Mouse (Mus musculus): ENCODE data around the gene Chst12. TPM values are rescaled to one million over a fixed set of nuclear protein-coding genes. Genes with fewer than 3 reads are reported as not detected.
"Not testable (repeated sequence)": the region's sequence is repeated elsewhere in the genome, so short reads cannot be mapped to it uniquely, and the experiment has no call there.

The Chst12 gene
- total RNA-seq (2014; rRNA removed) (0.27 and 0.28 TPM in 2 replicates), polyA plus RNA-seq (2012; rRNA removed) (1.1 and 1.4 TPM in 2 replicates)

DNA sequence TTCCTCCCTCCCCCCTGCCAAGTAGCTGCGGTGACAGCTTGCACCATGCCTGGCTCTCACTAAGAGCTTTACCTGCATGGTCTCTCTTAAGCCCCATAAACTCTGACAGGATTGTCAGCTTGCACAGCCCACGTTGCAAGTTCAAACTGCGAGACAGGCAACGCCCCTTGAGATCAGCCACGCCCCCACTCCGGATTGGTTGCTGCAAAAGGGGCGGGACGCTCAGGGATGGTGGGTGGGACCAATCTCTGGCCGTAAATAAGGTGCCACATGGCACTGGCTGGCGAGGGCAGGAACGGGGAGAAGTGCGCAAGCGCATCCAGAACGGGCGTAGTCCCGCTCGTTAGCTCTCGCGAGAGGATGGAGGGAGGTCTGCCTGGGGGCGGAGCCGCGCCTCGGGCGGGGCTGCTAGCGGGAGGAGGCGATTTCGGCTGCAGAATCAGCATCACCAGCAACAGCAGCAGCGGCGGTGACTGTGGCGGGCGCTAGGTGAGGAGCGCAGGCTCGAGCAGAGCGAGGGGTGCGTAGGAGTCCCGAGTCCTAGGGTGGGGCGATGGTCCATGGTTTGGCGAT lies at the start of gene Chst12:
Chst12 (plus strand) TSS at position 343 of the 573 bp plus-strand sequence.
- Histone ChIP-seq H3K9ac (ENCODE audit: low read depth, low read length) (peak within 1 kb of the TSS; percentile 50), H3K27ac (replicated peaks; ENCODE audit: insufficient read depth, low read depth, low read length) (no peak within 1 kb of the TSS), H3K36me3 (ENCODE audit: control insufficient read depth, insufficient read depth, low read length) (no peaks in the 10 kb centered on the region), H3K79me2 (ENCODE audit: control insufficient read depth, insufficient read depth, low read length) (no peaks in the 10 kb centered on the region), H3K4me3 (ENCODE audit: insufficient read depth, low read depth, low read length) (peak within 1 kb of the TSS; percentile 64), H3K4me1 (ENCODE audit: control insufficient read depth, insufficient read depth, low read length) (peaks cover 16% of the 10 kb centered on the region), H3K27me3 (ENCODE audit: control insufficient read depth, insufficient read depth, low read length) (no peaks in the 10 kb centered on the region)
- TF ChIP-seq CTCF (IDR thresholded peaks at IDR 0.05; ENCODE audit: low read depth, low read length), result no peak
- 0 out of 2 replicates have a peak, but pooled peaks have one; percentile 20 for TF ChIP-seq POLR2A (IDR thresholded peaks at IDR 0.05; ENCODE audit: extremely low read depth, insufficient read depth, low read length)
- peak; percentile 93 for DNase-seq (ENCODE audit: extremely low read depth, low read depth, low spot score)
- WGBS, result 1% methylated on average over 38 of the region's 38 CpGs

DNA sequence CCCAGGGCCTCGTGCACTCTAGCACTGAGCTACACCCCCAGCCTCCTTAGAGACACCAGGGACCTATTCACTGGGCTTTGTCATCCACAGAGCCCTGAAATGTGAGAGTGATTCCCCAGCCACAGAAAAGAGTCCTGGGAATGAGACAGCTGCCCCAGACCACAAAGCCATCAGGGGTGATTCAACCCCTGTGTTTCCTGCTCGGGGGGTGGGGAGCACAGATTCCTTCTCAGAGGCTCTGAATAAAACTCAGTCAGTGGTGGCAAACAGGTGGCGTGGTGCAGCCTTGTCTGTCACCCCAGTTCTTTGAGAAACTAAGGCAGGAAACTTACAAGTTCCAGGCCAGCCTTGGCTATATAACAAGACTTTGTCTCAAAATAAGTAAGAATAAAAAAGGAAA lies 43.9 kb upstream of the Chst12 start:
- Histone ChIP-seq H3K4me3 (ENCODE audit: insufficient read depth, low read depth, low read length) (no peak overlapping the region), H3K4me1 (ENCODE audit: control insufficient read depth, insufficient read depth, low read length) (no peaks in the 10 kb centered on the region), H3K36me3 (ENCODE audit: control insufficient read depth, insufficient read depth, low read length) (no peaks in the 10 kb centered on the region), H3K79me2 (ENCODE audit: control insufficient read depth, insufficient read depth, low read length) (no peaks in the 10 kb centered on the region), H3K27ac (replicated peaks; ENCODE audit: insufficient read depth, low read depth, low read length) (no peak overlapping the region), H3K9ac (ENCODE audit: low read depth, low read length) (no peak overlapping the region), H3K27me3 (ENCODE audit: control insufficient read depth, insufficient read depth, low read length) (no peaks in the 10 kb centered on the region)
- DNase-seq (ENCODE audit: extremely low read depth, low read depth, low spot score), result no peak
- WGBS, result 92% methylated on average over 3 of the region's 3 CpGs
- no peak for TF ChIP-seq CTCF (IDR thresholded peaks at IDR 0.05; ENCODE audit: low read depth, low read length)
- TF ChIP-seq POLR2A (IDR thresholded peaks at IDR 0.05; ENCODE audit: extremely low read depth, insufficient read depth, low read length), result no peak

DNA sequence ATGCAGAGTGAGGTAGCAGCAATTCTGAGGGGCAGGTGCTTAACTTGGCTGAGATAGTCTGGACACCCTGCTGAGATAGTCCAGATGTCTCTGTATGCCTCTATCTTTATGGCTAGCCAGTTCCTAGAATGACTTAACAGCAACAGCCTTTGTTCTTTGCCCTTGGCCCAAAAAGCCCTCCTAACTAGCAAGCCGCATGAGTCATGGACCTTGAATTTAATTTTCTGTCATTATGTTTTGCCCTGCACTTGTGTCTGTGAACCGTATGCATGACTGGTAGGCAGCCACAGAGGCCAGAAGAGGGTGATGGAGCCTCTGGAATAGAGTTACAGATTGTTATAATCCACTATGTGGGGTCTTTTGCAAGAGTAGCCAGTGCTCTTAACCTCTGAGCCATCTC lies 42.2 kb upstream of the Chst12 start:
- H3K36me3 ChIP-seq (ENCODE audit: control insufficient read depth, insufficient read depth, low read length); DNase-seq (ENCODE audit: extremely low read depth, low read depth, low spot score); H3K27me3 ChIP-seq (ENCODE audit: control insufficient read depth, insufficient read depth, low read length); H3K9ac ChIP-seq (ENCODE audit: low read depth, low read length); H3K4me1 ChIP-seq (ENCODE audit: control insufficient read depth, insufficient read depth, low read length); H3K79me2 ChIP-seq (ENCODE audit: control insufficient read depth, insufficient read depth, low read length); H3K27ac ChIP-seq (replicated peaks; ENCODE audit: insufficient read depth, low read depth, low read length); H3K4me3 ChIP-seq (ENCODE audit: insufficient read depth, low read depth, low read length): not testable (repeated sequence)
- WGBS, result 93% methylated on average over 2 of the region's 2 CpGs

DNA sequence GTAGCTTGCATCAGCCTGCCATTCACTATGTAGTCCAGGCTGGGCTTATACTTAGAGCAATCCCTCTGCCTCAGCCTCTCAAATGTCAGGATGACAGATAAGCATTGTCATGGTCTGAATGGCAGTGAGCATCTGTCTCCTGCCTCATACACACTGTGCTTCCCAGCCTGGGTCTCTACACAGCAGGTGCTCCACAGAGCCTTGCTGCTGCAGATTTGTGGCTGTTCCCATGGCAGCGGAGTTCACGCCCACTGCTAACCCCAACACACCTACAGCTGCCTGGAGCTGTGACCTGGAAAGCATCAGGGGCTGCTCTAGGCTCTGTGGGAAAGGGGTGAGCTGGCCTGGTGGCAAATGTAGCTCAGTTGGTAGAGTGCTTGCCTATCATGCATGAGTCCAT lies 40.4 kb upstream of the Chst12 start:
- no peak for DNase-seq (ENCODE audit: extremely low read depth, low read depth, low spot score)
- Histone ChIP-seq H3K27ac (replicated peaks; ENCODE audit: insufficient read depth, low read depth, low read length) (no peak overlapping the region), H3K36me3 (ENCODE audit: control insufficient read depth, insufficient read depth, low read length) (no peaks in the 10 kb centered on the region), H3K4me3 (ENCODE audit: insufficient read depth, low read depth, low read length) (no peak overlapping the region), H3K4me1 (ENCODE audit: control insufficient read depth, insufficient read depth, low read length) (no peaks in the 10 kb centered on the region), H3K27me3 (ENCODE audit: control insufficient read depth, insufficient read depth, low read length) (no peaks in the 10 kb centered on the region), H3K79me2 (ENCODE audit: control insufficient read depth, insufficient read depth, low read length) (no peaks in the 10 kb centered on the region), H3K9ac (ENCODE audit: low read depth, low read length) (no peak overlapping the region)
- 83% methylated on average over 2 of the region's 2 CpGs for WGBS
- no peak for TF ChIP-seq POLR2A (IDR thresholded peaks at IDR 0.05; ENCODE audit: extremely low read depth, insufficient read depth, low read length)
- TF ChIP-seq CTCF (IDR thresholded peaks at IDR 0.05; ENCODE audit: low read depth, low read length), result no peak

DNA sequence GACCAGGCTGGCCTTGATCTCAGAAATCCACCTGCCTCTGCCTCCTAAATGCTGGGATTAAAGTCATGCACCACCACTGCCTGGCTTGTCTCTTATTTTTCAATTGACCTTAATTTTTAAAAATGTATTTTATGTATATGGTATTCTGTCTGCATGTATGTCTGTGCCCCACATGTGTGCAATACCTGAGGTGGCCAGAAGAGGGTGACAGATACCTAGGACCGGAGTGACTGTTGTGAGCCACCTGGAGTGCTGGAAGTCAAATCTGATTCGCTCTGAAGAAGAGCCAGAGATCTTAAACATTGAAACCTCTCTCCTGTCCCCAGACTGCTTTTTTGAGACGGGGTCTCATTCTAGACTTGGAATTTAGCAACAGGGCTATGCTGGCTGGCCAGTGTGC lies 33.0 kb upstream of the Chst12 start:
- Histone ChIP-seq H3K4me3 (ENCODE audit: insufficient read depth, low read depth, low read length) (no peak overlapping the region), H3K79me2 (ENCODE audit: control insufficient read depth, insufficient read depth, low read length) (no peaks in the 10 kb centered on the region), H3K4me1 (ENCODE audit: control insufficient read depth, insufficient read depth, low read length) (no peaks in the 10 kb centered on the region), H3K9ac (ENCODE audit: low read depth, low read length) (no peak overlapping the region), H3K27ac (replicated peaks; ENCODE audit: insufficient read depth, low read depth, low read length) (no peak overlapping the region), H3K27me3 (ENCODE audit: control insufficient read depth, insufficient read depth, low read length) (no peaks in the 10 kb centered on the region), H3K36me3 (ENCODE audit: control insufficient read depth, insufficient read depth, low read length) (no peaks in the 10 kb centered on the region)
- peak; percentile 32; the same call in 1 of the 2 replicates for TF ChIP-seq CTCF (IDR thresholded peaks at IDR 0.05; ENCODE audit: low read depth, low read length)
- no peak for TF ChIP-seq POLR2A (IDR thresholded peaks at IDR 0.05; ENCODE audit: extremely low read depth, insufficient read depth, low read length)
- WGBS, result 77% methylated on average over 3 of the region's 3 CpGs
- DNase-seq (ENCODE audit: extremely low read depth, low read depth, low spot score), result peak; percentile 5

- Histone ChIP-seq H3K36me3 (ENCODE audit: control insufficient read depth, insufficient read depth, low read length) (no peaks in the 10 kb centered on the region), H3K9ac (ENCODE audit: low read depth, low read length) (no peak overlapping the region), H3K4me3 (ENCODE audit: insufficient read depth, low read depth, low read length) (no peak overlapping the region), H3K4me1 (ENCODE audit: control insufficient read depth, insufficient read depth, low read length) (no peaks in the 10 kb centered on the region), H3K27ac (replicated peaks; ENCODE audit: insufficient read depth, low read depth, low read length) (no peak overlapping the region), H3K27me3 (ENCODE audit: control insufficient read depth, insufficient read depth, low read length) (no peaks in the 10 kb centered on the region), H3K79me2 (ENCODE audit: control insufficient read depth, insufficient read depth, low read length) (no peaks in the 10 kb centered on the region)
- no peak for DNase-seq (ENCODE audit: extremely low read depth, low read depth, low spot score)
- TF ChIP-seq POLR2A (IDR thresholded peaks at IDR 0.05; ENCODE audit: extremely low read depth, insufficient read depth, low read length) (no peak), CTCF (IDR thresholded peaks at IDR 0.05; ENCODE audit: low read depth, low read length) (no peak)
- WGBS, result 70% methylated on average over 4 of the region's 4 CpGs
Observed at GRCm38 (mm10) chr5:140481458-140481857, 23.9 kb upstream of the Chst12 start.

All from liver, adult 2 months (tissue).